Mouse (Mus musculus): ENCODE results near the gene Cers2.
A peak's percentile ranks its signal among the peaks of the same experiment; 100 is the strongest.

DNA sequence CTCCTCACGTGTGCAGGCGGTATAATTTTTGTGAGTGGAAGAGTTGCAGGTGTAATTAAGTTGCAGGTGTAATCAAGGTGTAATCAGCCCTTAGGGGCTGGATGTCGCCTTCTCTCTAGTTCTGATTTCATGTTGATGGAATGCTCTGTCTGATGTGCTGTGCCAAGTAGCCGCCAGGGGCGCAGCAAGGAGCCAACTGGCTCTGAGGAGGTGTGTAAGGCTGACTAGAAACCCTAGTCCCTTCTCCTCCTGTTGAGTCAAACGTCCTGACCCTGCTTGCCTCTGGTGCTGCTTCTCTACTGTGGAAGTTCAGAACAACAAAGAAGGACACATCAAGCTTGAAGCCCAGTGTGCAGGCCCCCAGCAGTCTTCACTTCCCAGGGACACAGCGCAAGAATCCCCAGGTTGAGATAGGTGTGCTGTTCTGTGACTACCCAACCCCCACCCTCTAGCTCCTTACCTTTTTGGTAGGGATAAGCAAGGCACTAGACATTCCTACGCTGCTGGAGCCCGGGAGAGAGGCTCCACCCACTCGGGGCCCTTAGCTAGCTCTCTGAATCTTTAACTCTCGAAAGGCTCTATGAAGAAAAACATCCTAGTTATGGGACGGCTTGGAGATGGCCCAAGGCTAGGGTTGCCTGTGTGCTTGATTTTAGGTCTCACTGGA, 3.0 kb downstream of the Cers2 start:
- TF ChIP-seq CTCF (IDR thresholded peaks at IDR 0.05; ENCODE audit: borderline replicate concordance, insufficient read depth, low read length) (peak; percentile 80; the same call in 1 of the 2 replicates), POLR2A (IDR thresholded peaks at IDR 0.05; ENCODE audit: low read depth, low read length) (no peak)

Measured in embryonic fibroblast, embryonic 13.5 days (primary cell).